Mouse (Mus musculus) T-cell, adult 2 months (primary cell): ENCODE measurements around the gene Itpr2.

Experiments used
- DNase-seq: peaks from one replicate; pipeline ENCODE4 v3.0.0; 2022; ENCODE audit warnings: low spot score

Itpr2 gene

GRCm38 (mm10) chr6:146305995-146306394, 196.0 kb downstream of the Itpr2 start:
- no peak for DNase-seq

GRCm38 (mm10) chr6:146304088-146304487, 197.9 kb downstream of the Itpr2 start:
- no peak for DNase-seq

- DNase-seq = no peak
These were observed 198.7 kb downstream of the Itpr2 start for GRCm38 (mm10) chr6:146303336-146303735.

- DNase-seq = no peak
These were observed 199.4 kb downstream of the Itpr2 start for GRCm38 (mm10) chr6:146302574-146303130.

GRCm38 (mm10) chr6:146302101-146302500, 199.9 kb downstream of the Itpr2 start:
- DNase-seq = no peak

GRCm38 (mm10) chr6:146300961-146301360, 201.1 kb downstream of the Itpr2 start:
- no peak for DNase-seq

GRCm38 (mm10) chr6:146298712-146299111, 203.3 kb downstream of the Itpr2 start:
- peak; percentile 7 for DNase-seq

GRCm38 (mm10) chr6:146291036-146291435, 211.0 kb downstream of the Itpr2 start:
- DNase-seq = no peak

- DNase-seq = no peak
These were observed 212.2 kb downstream of the Itpr2 start for GRCm38 (mm10) chr6:146289801-146290200.

GRCm38 (mm10) chr6:146288266-146288665, 213.8 kb downstream of the Itpr2 start:
- no peak for DNase-seq

GRCm38 (mm10) chr6:146284921-146285565, 217.0 kb downstream of the Itpr2 start:
- no peak for DNase-seq

GRCm38 (mm10) chr6:146283981-146284380, 218.0 kb downstream of the Itpr2 start:
- peak; percentile 52 for DNase-seq

GRCm38 (mm10) chr6:146282061-146282659, 219.9 kb downstream of the Itpr2 start:
- no peak for DNase-seq

GRCm38 (mm10) chr6:146281176-146281899, 220.7 kb downstream of the Itpr2 start:
- peak; percentile 52 for DNase-seq

GRCm38 (mm10) chr6:146273256-146273655, 228.8 kb downstream of the Itpr2 start:
- DNase-seq = no peak

- peak; percentile 61 for DNase-seq
These were observed 229.6 kb downstream of the Itpr2 start for GRCm38 (mm10) chr6:146272253-146273036.

GRCm38 (mm10) chr6:146270776-146271533, 231.1 kb downstream of the Itpr2 start:
- peak; percentile 92 for DNase-seq

GRCm38 (mm10) chr6:146270162-146270561, 231.9 kb downstream of the Itpr2 start:
- DNase-seq = no peak

GRCm38 (mm10) chr6:146269291-146269690, 232.7 kb downstream of the Itpr2 start:
- DNase-seq = no peak

GRCm38 (mm10) chr6:146260674-146261376, 241.2 kb downstream of the Itpr2 start:
- no peak for DNase-seq

GRCm38 (mm10) chr6:146258751-146259150, 243.3 kb downstream of the Itpr2 start:
- DNase-seq = no peak
